Mouse (Mus musculus): Measurements from ENCODE around the gene Cfap45.

The Cfap45 gene

DNA sequence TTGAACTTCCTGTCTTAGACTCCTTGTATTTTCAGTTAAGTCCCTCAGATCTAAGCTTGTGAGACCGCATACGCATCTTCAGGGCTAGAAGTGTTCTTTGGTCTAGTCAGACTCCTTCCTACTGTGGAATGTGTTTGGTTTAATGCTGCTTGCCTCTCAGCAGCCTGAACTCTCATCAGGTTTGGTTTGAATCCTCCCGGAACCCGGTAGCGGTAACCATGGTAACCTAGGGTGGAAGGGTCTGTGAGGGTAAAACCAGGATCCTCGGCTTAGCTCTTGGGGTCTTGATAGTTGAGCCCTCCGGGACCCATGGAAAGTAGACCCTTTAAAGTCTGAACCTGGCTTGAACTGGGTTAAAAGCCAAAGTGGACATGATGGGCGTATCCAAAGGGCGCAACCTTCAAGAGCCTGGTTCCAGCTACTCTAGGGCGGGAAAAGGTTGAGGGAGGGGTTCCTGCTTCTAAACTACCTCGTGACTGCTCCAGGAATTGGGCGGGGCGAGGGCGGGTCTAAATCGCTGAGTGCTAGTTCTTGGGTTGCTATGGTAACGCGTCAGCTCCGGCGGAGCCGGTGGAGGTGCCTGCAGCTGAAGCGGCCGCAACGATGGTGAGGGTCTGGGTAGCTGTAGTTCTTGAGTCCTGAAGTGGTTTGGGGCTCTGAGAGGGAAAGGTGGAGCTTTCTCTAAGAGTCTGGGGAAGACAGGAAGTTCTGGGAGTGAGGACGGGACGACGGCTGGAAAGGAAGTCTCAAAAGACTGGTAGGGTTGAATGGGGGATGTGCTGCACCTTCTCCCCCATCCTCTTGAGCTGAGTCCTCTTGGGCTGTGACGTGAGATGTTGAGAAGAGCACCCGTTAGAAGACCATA is at the start of gene Cfap45:
TSS of gene Cfap45 (plus strand) at position 226 of the 865 bp plus-strand sequence.
- DNase-seq: peak; percentile 89

DNA sequence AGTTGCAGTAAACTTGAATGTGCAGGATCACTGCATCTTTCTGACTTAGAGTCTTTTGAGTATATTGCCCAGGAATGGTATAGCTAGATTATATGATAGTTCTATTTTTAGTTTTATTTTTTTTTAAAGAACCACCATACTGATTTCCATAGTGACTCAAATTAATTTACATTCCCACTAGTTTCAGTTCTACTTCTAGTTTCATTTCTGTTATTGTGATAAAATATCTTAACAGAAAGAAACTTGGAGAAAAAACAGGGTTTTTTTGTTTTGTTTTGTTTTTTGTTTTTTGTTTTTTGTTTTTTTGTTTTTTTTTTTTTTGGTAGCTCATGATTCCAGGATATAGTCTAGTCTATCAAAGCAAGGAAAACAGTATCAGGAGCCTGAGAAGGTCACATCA is 47.7 kb upstream of the Cfap45 start:
- DNase-seq: no peak

DNA sequence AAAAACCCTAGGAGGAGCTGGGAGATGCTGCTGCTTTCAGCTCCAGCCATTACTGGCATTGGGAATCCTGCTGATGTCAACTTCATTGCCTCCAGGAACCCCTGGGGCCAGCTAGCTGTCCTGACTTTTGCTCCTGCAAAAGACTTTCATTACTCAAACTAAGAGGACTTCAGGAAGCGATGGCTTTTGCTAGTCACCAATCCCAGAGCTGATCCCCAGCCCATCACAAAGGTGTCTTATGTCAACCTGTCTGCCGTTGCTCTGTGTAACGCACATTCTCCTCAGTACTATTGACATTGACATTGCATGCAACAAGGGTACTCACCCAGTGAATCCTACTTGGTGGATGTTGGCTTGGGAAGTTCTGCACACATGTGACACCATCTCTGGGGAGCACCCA is 46.4 kb upstream of the Cfap45 start:
- DNase-seq: no peak

DNA sequence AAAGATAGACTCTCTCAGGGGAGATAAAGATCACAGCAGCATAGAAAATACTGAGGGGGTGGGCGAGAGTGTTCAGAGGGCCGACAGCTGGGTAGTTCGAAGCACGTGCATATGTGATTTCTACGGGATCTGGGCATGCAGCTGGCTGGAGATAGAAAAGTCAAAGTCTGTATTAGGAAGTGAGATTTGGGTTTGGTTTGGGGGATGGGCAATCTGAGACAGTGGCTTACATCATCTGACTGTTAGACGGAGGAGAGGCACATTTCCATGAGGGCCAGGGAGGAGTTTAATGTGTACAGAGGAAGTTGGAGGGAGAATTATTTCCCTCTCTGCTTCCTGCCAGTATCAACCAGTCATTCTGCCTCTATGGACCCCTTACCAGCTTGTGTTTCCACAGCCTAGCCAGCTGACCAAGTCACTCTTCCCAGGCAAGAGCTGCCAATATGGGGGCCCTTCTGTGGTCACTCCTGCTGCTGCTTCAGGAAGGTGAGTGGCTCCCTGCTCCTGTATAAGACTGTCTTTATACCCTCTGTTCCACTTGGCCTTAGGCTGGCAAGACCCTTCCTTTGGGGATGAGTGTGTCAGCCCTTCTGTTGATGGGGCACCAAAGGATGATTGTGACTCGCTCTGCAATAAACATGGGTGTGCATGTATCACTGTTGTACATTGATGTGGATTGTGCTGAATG is 45.4 kb upstream of the Cfap45 start, which contains the start of gene Slamf9:
TSS of gene Slamf9 (plus strand) at position 305 of the 688 bp plus-strand sequence.
- DNase-seq: no peak

DNA sequence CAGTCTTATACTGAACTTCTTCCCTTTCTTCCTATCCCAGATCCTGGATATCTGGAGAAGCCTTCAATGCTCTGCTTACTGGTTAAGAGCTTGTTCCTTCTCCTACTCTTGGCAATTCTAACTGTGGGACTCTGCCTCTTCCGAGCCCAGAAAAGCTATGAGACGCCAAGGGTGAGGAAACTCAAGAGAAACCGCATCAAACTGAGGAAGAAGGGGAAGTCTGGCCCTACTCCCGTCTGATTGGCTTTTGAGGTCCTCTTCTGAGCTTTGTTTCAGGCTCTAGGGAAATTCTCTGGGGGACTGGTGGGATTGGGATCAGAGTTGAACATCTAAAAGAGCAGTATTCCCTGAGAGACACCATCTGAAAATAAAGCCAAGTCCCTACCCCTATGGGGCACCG is 42.6 kb upstream of the Cfap45 start:
- no peak for DNase-seq

DNA sequence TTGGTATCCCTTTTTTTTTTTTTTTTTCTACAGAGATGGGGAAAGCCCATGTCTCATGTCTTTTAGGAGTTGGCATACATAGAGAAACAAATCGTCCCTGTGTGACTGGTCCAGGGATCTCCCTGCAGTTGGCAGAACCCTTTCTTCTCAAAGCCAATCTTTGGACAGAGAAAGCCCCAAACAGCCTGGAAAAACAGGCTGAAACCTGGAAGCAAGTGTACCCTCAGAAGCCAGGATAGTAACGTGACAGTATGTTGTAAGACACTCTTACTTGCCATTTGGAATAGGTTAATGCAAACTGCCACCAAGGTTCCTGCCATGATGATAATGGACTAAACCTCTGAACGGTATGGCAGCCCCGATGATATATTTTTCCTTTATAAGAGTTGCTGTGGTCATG is 40.2 kb upstream of the Cfap45 start:
- DNase-seq: no peak

DNA sequence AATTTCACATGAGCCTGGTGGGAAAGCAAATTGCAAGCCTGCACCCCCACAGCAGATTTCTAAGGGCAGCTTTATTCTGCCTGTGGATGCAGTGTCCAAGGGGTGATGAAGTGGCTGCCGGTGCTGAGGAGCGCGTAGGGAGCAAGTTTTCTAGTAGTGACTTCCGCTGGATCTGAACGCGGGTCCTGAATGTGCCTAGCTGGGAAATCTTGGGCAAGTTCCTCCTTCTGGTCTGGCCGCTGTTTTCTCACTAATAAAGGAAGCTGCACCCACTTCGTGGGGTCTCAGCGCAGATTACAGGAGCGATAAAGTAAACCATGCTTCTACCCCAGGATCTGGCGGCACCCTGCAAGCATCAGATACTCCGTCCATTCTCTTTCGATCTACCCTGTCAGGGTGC is 39.5 kb upstream of the Cfap45 start:
- DNase-seq: no peak

DNA sequence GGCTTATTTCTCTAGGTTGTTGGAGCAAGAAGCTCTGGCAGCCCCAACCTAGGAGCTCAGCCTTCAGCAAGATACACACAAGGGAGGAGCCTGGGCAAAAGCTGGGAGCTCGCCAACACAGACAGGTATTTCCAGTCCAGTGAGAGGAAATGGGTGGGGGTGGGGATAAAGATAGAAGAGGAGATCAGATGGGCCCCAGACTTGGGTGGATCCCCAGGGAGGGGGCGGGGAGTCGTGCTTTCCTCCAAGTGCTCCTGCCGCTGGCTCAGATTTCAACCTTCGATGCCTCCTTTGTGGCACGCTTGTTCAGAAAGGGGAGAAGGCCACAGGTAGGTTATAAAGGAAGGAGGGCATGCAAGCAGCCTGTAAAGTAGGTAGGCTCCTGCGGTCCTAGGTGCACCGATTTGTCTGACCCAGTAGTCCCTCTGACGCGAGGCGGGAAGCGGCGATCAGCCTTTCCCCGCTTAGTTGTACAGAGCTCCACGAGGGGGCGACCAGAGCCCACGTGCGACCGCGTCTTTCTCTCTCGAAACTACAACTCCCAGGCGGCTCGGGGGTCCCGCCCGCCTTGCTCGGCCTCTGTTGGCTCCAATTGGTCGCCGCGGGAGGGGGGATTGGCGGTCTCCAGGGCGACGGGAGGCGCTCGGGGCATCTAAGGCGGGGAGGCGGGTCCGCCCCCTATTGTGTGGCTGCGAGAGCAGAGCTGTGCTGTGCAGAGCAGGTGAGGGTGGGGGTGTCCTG is 38.9 kb upstream of the Cfap45 start, which contains the start of gene Igsf9:
TSS of gene Igsf9 (plus strand) at position 249 of the 741 bp plus-strand sequence.
- DNase-seq: peak; percentile 96

DNA sequence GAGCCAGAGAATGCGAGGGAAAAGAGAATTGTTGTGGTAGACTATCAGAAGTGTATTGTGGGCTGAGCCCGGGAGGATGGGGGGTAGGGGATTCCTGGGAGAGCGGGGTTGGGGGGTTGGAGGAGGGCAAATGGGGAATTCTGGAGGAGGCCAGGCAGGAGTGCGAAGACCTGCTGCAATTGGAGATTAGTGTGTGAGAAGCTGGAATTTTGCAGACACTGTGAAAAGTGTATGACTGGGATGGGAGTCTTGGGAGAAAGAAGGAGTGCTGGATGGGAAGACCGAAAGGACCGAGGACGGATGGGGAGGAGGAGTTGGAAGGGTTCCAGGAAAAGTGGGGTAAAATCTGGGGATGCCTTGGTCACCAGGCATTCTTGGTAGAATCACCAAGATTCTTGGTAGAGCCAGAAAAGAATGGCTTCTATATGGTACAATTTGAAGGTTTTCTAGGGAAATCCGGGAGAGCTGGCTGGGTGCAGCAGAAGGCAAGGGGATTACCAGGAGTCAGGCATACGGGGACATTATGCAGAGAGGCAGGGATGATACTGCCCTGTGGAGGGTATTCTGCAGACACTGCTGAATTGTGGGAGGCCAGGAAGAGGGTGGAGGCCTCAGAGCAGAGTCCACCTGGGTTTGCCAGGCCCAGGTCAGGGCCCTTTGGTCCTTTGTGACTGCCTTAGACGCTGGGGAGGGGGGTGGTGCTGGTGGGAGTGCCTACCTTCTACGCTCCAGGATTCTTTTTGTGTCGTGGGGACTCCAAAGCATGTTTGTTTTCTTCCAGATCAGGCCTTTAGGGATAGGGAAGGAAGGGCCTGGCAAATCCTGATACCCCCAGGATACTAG is 37.9 kb upstream of the Cfap45 start:
- no peak for DNase-seq

DNA sequence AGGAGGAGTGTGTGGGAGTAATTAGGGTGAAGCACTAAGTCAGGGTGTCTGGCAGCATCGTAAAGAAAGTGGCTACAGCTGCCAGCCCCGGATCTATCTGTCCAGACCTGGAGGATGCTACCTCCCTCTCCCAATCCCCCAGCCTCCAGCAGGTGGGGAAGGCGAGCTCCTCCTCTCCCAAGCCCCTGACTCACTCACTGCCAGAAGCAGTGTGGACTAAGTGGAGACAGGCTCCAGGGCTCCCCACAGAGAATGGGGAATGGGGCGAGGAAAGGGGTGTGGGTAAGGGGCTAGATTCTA is 37.3 kb upstream of the Cfap45 start:
- DNase-seq: no peak

DNA sequence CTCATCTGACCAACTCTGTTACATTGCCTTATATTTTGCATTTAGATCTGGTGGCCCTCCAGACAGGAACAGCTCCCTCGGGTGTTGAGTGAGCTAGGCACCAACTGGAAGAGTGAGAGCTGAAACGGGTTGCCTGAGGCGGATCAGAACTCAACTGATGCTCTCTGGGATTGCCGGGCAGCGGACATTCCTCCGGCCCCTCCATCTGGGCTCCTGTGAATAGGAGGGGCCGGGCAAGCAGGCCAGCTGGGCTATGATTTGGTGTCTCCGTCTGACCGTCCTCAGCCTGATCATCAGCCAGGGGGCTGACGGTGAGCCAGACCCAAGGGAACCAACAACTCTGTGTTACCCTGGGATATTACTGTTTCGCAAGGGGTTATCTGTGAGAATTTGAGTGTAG is 36.4 kb upstream of the Cfap45 start:
- DNase-seq: no peak

DNA sequence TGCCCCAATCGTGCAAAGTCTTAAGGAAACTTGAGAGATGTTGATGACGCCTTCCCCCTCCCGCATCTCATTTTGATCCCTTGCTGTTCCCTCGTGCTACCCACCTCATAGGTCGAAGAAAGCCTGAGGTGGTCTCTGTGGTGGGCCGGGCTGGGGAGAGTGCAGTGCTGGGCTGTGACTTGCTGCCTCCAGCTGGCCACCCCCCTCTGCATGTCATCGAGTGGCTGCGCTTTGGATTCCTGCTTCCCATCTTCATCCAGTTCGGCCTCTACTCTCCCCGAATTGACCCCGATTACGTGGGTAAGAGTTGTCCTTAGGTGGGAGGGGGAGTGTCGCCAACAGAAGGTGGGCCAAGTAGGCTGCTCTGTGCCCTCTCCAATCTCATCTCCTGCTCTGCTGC is 35.9 kb upstream of the Cfap45 start:
- DNase-seq: no peak

DNA sequence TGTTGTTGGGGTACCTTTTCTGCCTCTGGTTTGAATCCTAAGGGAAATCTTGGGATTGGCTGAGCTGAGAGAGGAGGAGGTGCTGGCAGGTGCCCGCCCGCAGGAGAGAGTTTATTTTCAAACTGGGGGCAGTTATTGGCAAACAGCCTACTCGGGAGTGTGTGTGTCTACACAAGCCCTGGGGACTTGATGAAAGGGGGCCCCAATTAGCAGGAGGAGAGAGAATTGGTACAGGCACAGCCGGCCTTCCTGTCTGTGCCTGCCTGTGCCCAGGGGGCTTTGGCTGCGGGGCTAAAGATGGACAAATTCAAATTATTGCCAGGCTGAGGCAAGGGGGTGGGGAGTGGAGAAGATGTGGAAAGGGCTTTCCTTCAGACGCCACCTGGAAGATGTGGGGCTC is 34.8 kb upstream of the Cfap45 start:
- no peak for DNase-seq

DNA sequence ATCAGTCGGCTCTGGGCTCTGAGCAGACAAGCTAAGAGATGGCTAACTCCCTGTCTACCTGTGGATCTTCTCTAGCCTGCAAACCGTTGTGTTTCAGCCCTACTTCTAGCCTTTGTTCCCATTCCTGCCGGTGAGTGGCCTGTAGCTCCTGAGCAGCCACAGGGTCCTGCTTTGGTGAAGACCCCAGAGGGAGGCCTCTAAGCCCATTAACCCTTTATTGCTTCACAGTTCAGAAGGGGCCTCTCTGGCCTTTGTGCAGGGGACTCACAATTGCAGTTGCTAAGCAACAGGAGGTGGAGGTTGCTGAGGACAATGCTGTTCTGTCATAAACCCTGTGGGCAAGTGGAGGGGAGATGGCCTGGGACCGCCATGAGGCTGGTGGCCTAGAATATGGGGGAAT is 34.4 kb upstream of the Cfap45 start:
- DNase-seq: no peak

DNA sequence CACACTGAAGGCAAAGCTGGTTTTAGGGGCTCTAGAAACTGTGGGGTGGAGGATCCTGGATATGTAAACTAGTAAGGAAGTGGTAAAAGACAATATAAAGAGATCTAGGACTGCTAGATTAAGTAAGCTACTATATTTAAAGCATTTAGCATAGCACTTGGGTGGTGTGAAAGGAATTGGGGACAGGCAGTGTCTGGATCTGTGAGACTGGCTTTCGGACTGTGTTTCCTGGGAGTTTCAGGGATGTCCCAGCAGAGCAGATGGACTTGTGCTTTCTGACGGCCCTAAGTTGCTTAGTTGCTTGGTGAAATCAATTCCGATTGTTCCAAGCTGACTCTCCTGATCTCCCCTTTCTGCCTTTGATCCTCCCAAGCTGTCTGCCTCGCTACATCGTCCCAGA is 34.0 kb upstream of the Cfap45 start:
- no peak for DNase-seq

DNA sequence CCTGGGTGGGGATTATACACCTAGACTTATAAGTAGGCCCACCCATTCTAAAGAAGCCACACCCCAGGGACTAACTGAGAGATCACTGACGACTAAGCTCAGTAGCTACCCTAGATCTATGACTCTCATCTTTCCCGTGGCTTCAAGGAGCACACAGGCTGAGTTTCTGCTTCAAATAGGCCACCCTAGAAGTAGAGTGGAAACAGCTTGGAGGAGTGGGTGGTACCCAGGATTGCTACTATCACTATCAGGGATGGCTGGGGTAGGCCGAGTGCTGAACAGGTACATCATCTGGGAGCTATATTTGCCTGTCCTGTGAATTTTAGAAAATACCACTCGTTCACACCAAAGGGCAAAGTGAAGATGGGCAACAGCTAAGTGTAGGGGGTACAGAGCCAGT is 32.7 kb upstream of the Cfap45 start:
- no peak for DNase-seq

DNA sequence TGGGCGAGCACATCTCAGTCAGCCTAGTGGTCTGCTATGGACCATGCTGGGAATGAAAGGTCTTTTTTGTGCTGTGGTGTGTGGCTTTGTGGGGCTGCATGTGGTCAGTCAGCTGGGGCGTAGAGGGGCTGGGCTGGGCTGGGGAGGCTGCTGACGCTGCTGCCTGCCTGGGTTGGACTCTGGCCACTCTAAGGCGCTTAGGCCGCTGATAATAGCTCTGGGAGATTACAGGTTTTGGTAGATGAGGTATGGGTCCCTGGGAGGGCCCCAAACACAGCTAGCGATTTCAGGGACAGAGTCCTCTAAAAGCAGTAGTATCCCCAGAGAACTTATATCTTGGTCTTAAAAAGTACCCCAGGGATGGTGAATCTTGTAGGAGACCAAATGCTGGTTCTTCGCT is 31.8 kb upstream of the Cfap45 start:
- no peak for DNase-seq

DNA sequence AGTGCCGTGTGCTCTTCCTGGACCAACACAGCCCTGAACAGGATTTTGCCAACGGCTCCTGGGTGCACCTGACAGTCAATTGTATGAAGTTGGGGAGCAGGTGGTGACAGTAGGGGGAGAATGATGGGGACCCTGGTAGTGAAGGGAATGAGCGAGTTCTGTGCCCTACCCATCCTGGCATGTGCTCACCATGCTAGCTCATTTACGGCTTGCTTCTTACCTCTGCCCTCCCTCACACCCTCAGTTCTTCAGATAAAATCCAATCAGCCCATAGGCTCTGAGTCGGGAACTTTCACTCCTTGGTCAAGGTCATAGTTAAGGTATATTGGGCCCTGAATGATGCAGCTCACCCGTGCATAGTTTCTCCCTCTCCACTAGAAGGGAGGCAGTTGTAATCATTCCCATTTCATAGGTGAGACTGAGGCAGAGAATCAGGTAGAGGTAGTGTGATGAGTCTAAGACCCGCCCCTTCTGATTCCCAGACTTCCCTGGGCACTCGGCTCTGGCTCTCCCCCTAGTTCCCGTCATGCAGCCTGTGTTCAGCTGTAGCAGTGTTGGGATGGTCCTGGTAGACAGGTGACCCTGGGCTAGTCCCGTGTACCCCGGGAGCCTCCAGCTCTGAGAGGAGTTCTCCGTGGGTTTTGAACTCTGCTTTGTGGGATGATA is 30.9 kb upstream of the Cfap45 start:
- DNase-seq: no peak

DNA sequence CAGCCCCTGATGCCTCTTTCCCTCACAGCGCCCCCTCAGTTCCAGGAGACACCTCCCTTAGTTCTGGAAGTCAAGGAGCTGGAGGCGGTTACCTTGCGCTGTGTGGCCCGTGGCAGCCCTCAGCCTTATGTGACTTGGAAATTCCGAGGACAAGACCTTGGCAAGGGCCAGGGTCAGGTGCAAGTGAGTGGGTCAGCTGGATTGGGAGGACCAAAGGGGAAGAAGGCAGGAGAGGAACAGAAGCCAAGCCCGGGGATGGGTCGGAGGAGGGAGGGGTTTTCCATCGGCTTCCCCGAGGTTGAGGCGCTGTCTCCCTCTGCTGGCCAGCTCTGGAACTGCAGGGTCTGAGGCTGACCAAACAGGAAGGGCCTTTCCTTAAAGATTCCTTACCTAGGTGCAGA is 30.3 kb upstream of the Cfap45 start:
- DNase-seq: peak; percentile 89

DNA sequence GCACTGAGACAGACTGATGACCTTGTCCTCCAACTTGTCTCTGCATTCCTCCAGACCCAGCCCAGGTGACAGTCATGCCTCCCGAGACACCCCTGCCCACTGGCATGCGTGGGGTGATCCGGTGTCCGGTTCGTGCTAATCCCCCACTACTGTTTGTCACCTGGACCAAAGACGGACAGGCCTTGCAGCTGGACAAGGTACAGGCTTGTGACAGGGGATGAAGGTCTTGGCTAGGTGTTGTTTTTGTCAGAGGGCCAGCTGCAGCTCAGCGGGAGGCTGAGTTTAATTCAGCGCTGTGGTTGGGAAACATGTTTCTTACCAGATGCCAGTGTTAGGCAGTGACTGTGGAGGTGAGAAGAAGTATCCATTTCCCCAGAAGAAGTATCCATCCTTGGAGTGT is 28.6 kb upstream of the Cfap45 start:
- no peak for DNase-seq

DNA sequence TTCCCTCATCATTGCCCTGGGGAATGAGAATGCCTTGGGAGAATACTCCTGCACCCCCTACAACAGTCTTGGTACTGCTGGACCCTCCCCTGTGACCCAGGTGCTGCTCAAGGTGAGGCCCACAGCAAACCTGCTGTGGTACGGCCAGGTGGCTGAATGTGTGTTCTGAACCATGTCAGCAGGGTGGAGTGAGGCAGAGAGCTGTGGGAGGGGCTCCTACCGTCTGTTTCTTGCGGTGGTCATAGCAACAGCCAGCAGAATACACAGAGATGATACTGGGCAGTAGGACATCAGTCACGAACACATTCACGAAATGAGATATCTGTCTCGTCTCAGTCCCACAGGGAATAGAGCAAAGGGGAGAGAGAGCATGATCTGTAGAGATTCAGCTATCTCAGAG is 27.1 kb upstream of the Cfap45 start:
- no peak for DNase-seq

DNA sequence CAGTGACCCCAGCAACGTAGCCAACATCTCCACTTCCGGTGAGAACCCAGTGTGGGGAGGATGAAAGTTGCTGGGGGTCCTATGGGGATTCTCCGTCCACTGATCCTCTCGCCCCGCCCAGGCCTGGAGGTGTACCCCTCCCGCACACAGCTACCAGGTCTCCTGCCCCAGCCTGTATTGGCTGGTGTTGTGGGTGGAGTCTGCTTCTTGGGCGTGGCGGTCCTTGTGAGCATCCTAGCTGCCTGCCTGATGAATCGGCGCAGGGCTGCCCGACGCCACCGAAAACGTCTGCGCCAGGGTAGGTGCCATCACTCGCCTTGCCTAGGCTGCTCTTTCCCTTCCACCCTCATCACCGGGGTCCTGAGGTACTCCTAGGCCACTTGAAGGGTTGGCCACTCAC is 24.6 kb upstream of the Cfap45 start:
- no peak for DNase-seq

Data from thymus, postnatal 4 days (tissue).